Mouse (Mus musculus) E14TG2a.4 (cell line): ENCODE data around the gene Polr1e.

ENCODE experiments used
- CTCF ChIP-seq: conservative IDR thresholded peaks from 2 replicates; pipeline ENCODE4 v1.5.1; 2014; ENCODE audit warnings: low read length
- NANOG ChIP-seq: IDR thresholded peaks from 2 replicates; pipeline ENCODE4 v1.6.1; 2014; ENCODE audit warnings: borderline replicate concordance, low read length, mixed read lengths

DNA sequence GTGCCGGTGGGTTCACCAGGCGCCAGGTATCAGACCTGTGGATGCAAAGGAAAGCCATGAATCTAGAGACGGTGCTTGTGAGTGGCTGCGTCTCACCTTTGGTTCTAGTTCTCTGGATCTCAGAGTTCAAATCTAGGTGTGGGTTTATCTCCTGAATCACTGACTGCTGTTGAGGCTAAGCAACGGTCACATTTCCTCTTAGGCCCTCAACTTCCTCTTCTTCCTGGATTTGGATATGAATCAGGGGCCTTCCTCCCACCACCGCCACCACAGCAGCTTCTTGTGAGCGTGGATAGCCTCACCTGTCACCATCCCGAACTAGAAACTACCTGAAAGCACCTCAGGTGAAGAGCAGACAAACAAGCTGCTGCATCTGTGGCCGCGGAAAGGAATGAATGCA, 17.7 kb downstream of the Polr1e start:
- no peak for TF ChIP-seq CTCF
- no peak for TF ChIP-seq NANOG
